ENCODE assay signal across 7 mouse cellular contexts in genomic region chr14:48330965-48331622, GRCm38 (mm10).
A peak's percentile ranks its signal among the peaks of the same experiment; 100 is the strongest.
DNase-seq lines count a peak whose midpoint lies in the region; ATAC-seq and TF ChIP-seq lines count a peak whose summit lies in the region.

No protein-coding gene starts in this region.

- no peak overlapping the region for H3ac ChIP-seq in myocyte (ENCODE audit: control insufficient read depth, insufficient read length)

- no peak for ATAC-seq in hindbrain, embryonic 11.5 days (ENCODE audit: low FRiP score)

- H3K27me3 ChIP-seq in cerebellum, adult 2 months (ENCODE audit: control insufficient read depth, insufficient read depth, low read length) = no peaks in the 10 kb centered on the region
- 0 out of 2 replicates have a peak, but pooled peaks cover 2% of the 10 kb centered on the region for H3K27me3 ChIP-seq in hindbrain, embryonic 11.5 days (ENCODE audit: control insufficient read depth, insufficient read depth, low read length)
- no peaks in the 10 kb centered on the region for H3K27me3 ChIP-seq in myocyte (ENCODE audit: control insufficient read depth, insufficient read depth, insufficient read length)

- no peaks in the 10 kb centered on the region; the same call in 1 of the 2 replicates for H3K4me1 ChIP-seq in cerebellum, adult 2 months (ENCODE audit: control insufficient read depth, insufficient read depth, low read length)
- no peaks in the 10 kb centered on the region for H3K4me1 ChIP-seq in hindbrain, embryonic 11.5 days (replicated peaks; ENCODE audit: control insufficient read depth, insufficient read depth, low read length)

- peak; percentile 54 for DNase-seq in adrenal gland, adult 2 months
- peak; percentile 34 to 39 for DNase-seq in cerebellum, adult 2 months
- peak; percentile 56 for DNase-seq in forelimb bud, embryonic 11.5 days (ENCODE audit: low read depth, low spot score)
- peak; percentile 21 for DNase-seq in hindbrain, embryonic 11.5 days (ENCODE audit: low spot score)
- DNase-seq in left cerebral cortex, postnatal 14 days (ENCODE audit: low spot score in 2 of 2) = peak; percentile 40 to 51
- DNase-seq in T-cell, adult 2 months (ENCODE audit: low spot score) = no peak

- intact Hi-C loops in left cerebral cortex, postnatal 14 days (cut with DNase I) = no loop called here

- H3K9ac ChIP-seq in hindbrain, embryonic 11.5 days (ENCODE audit: low read depth, low read length) = no peak overlapping the region

- H3K4me3 ChIP-seq in cerebellum, adult 2 months (replicated peaks; ENCODE audit: insufficient read depth, low read depth, low read length) = no peak overlapping the region
- no peak overlapping the region for H3K4me3 ChIP-seq in hindbrain, embryonic 11.5 days (ENCODE audit: low read depth, low read length)
- no peak overlapping the region for H3K4me3 ChIP-seq in myocyte

- no peak for TF ChIP-seq CTCF in cerebellum, adult 2 months (IDR thresholded peaks at IDR 0.05; ENCODE audit: borderline replicate concordance, insufficient read depth, low read depth, low read length)

- no peaks in the 10 kb centered on the region for H3K9me3 ChIP-seq in hindbrain, embryonic 11.5 days (ENCODE audit: control insufficient read depth, low read length)

- H3K27ac ChIP-seq in cerebellum, adult 2 months (ENCODE audit: insufficient read depth, low read length) = no peak overlapping the region
- no peak overlapping the region for H3K27ac ChIP-seq in hindbrain, embryonic 11.5 days (ENCODE audit: low read depth, low read length)

- H3K36me3 ChIP-seq in hindbrain, embryonic 11.5 days (ENCODE audit: control insufficient read depth, insufficient read depth, low read length) = no peaks in the 10 kb centered on the region
- H3K36me3 ChIP-seq in myocyte (ENCODE audit: control insufficient read depth, insufficient read depth) = no peaks in the 10 kb centered on the region

- no peak for TF ChIP-seq POLR2A in cerebellum, adult 2 months (IDR thresholded peaks at IDR 0.05; ENCODE audit: borderline replicate concordance, insufficient read depth, low read length)
- TF ChIP-seq POLR2A in myocyte (IDR thresholded peaks at IDR 0.05; ENCODE audit: insufficient read length, low read depth) = no peak

- H3K79me2 ChIP-seq in myocyte (ENCODE audit: control insufficient read depth, insufficient read depth) = no peaks in the 10 kb centered on the region

- 0% methylated on average over 4 of the region's 4 CpGs for WGBS in cerebellum, adult 2 months
- 4% methylated on average over 4 of the region's 4 CpGs for WGBS in hindbrain, embryonic 11.5 days

- H3K4me2 ChIP-seq in hindbrain, embryonic 11.5 days (replicated peaks; ENCODE audit: low read depth, low read length) = no peak overlapping the region
- H3K4me2 ChIP-seq in myocyte (ENCODE audit: low read depth) = peak overlapping the region; percentile 32

TF ChIP-seq in myocyte, 11 proteins besides CTCF, POLR2A, EP300 and RAD21:
- TF ChIP-seq TCF3 (IDR thresholded peaks at IDR 0.05; ENCODE audit: insufficient read length, low read depth) (no peak), REST (IDR thresholded peaks at IDR 0.05; ENCODE audit: insufficient read depth, insufficient read length) (no peak), SRF (IDR thresholded peaks at IDR 0.05; ENCODE audit: control insufficient read depth, insufficient read length, low read depth) (no peak), E2F4 (IDR thresholded peaks at IDR 0.05; ENCODE audit: insufficient read depth) (no peak), MYOG (IDR thresholded peaks at IDR 0.05; ENCODE audit: control insufficient read depth in 1 of 3, insufficient read depth in 1 of 3, insufficient read length in 2 of 3, low read depth in 2 of 3) (no peak), TCF12 (IDR thresholded peaks at IDR 0.05; ENCODE audit: insufficient read depth, poor library complexity, severe bottlenecking) (no peak)
